Mouse (Mus musculus): ENCODE results near the gene Myo15. TPM values are rescaled to one million over a fixed set of nuclear protein-coding genes. Genes with fewer than 3 reads are reported as not detected.
"Not testable (repeated sequence)": the region's sequence is repeated elsewhere in the genome, so short reads cannot be mapped to it uniquely, and the experiment has no call there.

Gene Myo15
- total and polyA plus RNA-seq, 3 experiments, result 0.04 to 0.07 TPM; not detected in 1

GRCm38 (mm10) chr11:60436618-60437017, 32.5 kb upstream of the Myo15 start:
- Histone ChIP-seq H3K9ac (ENCODE audit: control insufficient read depth, low read depth, low read length, poor library complexity, severe bottlenecking) (no peak overlapping the region), H3K4me1 (ENCODE audit: control insufficient read depth in 1 of 2, insufficient read depth in 2 of 2, low read length in 2 of 2) (peaks cover 0 to 7% of the 10 kb centered on the region in 2 experiments; a peak in 2 of 4 replicates), H3K79me2 (ENCODE audit: control insufficient read depth, insufficient read depth, low read length, poor library complexity) (no peaks in the 10 kb centered on the region), H3K27ac (ENCODE audit: control insufficient read depth, low read depth, low read length) (no peak overlapping the region), H3K36me3 (ENCODE audit: control insufficient read depth in 1 of 2, insufficient read depth in 2 of 2, low read length in 2 of 2) (peaks cover 5 to 41% of the 10 kb centered on the region in 2 experiments), H3K27me3 (ENCODE audit: control insufficient read depth in 1 of 2, insufficient read depth in 2 of 2, low read length in 2 of 2) (no peaks in the 10 kb centered on the region), H3K4me3 (ENCODE audit: control insufficient read depth in 1 of 2, insufficient read depth in 1 of 2, low read depth in 2 of 2, low read length in 2 of 2) (no peak overlapping the region), H3K9me3 (replicated peaks; ENCODE audit: insufficient read depth, low read length) (no peaks in the 10 kb centered on the region)
- no peak for DNase-seq (ENCODE audit: low read depth, low spot score)
- TF ChIP-seq E2F4 (IDR thresholded peaks at IDR 0.05; ENCODE audit: borderline replicate concordance, low read depth, low read length) (no peak), SMC3 (IDR thresholded peaks at IDR 0.05; ENCODE audit: low read depth, low read length) (no peak), JUND (IDR thresholded peaks at IDR 0.05; ENCODE audit: low read depth, low read length) (no peak), NELFE (IDR thresholded peaks at IDR 0.05; ENCODE audit: low read depth, low read length) (no peak), MAZ (IDR thresholded peaks at IDR 0.05; ENCODE audit: low read depth, low read length) (no peak), EP300 (IDR thresholded peaks at IDR 0.05; ENCODE audit: low read depth in 1 of 2, low read length in 2 of 2) (no peak), ZNF384 (IDR thresholded peaks at IDR 0.05; ENCODE audit: low read depth, low read length) (no peak), USF2 (IDR thresholded peaks at IDR 0.05; ENCODE audit: borderline replicate concordance in 1 of 2, insufficient read depth in 1 of 2, low read depth in 1 of 2, low read length in 2 of 2) (no peak), CHD2 (IDR thresholded peaks at IDR 0.05; ENCODE audit: low read length) (no peak), TAL1 (IDR thresholded peaks at IDR 0.05; ENCODE audit: low read length) (no peak), ZMIZ1 (IDR thresholded peaks at IDR 0.05; ENCODE audit: low read depth, low read length) (no peak), RCOR1 (IDR thresholded peaks at IDR 0.05; ENCODE audit: low read depth, low read length) (no peak), MEF2A (IDR thresholded peaks at IDR 0.05; ENCODE audit: extremely low read depth, insufficient replicate concordance, low read depth, low read length, poor library complexity, severe bottlenecking) (no peak), MXI1 (IDR thresholded peaks at IDR 0.05; ENCODE audit: low read depth, low read length) (no peak), HCFC1 (IDR thresholded peaks at IDR 0.05; ENCODE audit: low read depth, low read length) (no peak), GATA1 (IDR thresholded peaks at IDR 0.05; ENCODE audit: low read depth, low read length) (no peak), POLR2AphosphoS2 (IDR thresholded peaks at IDR 0.05; ENCODE audit: low read length) (no peak), MYB (IDR thresholded peaks at IDR 0.05; ENCODE audit: low read depth, low read length) (no peak), POLR2AphosphoS5 (IDR thresholded peaks at IDR 0.05; ENCODE audit: borderline replicate concordance, low read depth, low read length) (no peak)

- H3K9me3 ChIP-seq (replicated peaks; ENCODE audit: insufficient read depth, low read length), result not testable (repeated sequence)
Measured at GRCm38 (mm10) chr11:60439621-60440020, 29.5 kb upstream of the Myo15 start.

More at GRCm38 (mm10) chr11:60439621-60440020, 29.5 kb upstream of the Myo15 start:
- not testable (repeated sequence) for DNase-seq (ENCODE audit: low read depth, low spot score); H3K9ac ChIP-seq (ENCODE audit: control insufficient read depth, low read depth, low read length, poor library complexity, severe bottlenecking); H3K27me3 ChIP-seq (ENCODE audit: control insufficient read depth in 1 of 2, insufficient read depth in 2 of 2, low read length in 2 of 2); H3K4me3 ChIP-seq (ENCODE audit: control insufficient read depth in 1 of 2, insufficient read depth in 1 of 2, low read depth in 2 of 2, low read length in 2 of 2); H3K79me2 ChIP-seq (ENCODE audit: control insufficient read depth, insufficient read depth, low read length, poor library complexity); H3K27ac ChIP-seq (ENCODE audit: control insufficient read depth, low read depth, low read length); H3K4me1 ChIP-seq (ENCODE audit: control insufficient read depth in 1 of 2, insufficient read depth in 2 of 2, low read length in 2 of 2)
- H3K36me3 ChIP-seq (ENCODE audit: control insufficient read depth in 1 of 2, insufficient read depth in 2 of 2, low read length in 2 of 2), result peaks cover 3 to 29% of the 10 kb centered on the region in 2 experiments
